Mouse (Mus musculus): ENCODE measurements around the gene Abhd17a. TPM values are rescaled to one million over a fixed set of nuclear protein-coding genes. Genes with fewer than 3 reads are reported as not detected.

Abhd17a gene
- polyA plus RNA-seq, 1 experiment: 35.8 TPM

DNA sequence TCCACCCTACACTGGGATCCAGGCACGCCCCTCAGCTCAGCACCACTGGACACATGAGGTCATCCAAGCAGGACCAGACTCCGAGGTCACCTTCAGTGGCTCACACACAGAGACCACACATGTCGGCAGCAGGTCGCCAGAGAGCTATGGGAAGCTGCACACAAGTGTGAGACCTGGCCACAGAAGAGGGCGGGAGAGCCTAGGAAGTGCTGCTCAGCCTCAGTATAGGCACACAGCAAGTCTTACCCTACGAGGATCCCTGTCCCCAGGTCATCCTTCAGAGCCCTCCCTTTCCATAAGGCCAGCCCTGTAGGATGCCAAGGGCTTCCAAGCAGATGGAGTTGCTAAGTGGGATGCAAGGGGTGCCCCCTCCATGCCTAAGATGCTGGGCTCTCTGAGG lies 36.1 kb downstream of the Abhd17a start:
- H3K9me3 ChIP-seq (replicated peaks; ENCODE audit: control insufficient read depth, insufficient read depth, low read length, poor library complexity, severe bottlenecking): no peaks in the 10 kb centered on the region
- H3K27me3 ChIP-seq (ENCODE audit: control insufficient read depth, insufficient read depth, low read length, poor library complexity, severe bottlenecking): no peaks in the 10 kb centered on the region
- no peak overlapping the region for H3K9ac ChIP-seq (ENCODE audit: low read depth, poor library complexity, severe bottlenecking)
- no peak overlapping the region for H3K27ac ChIP-seq (ENCODE audit: insufficient read depth, low read length)
- no peak overlapping the region for H3K4me3 ChIP-seq (ENCODE audit: low read depth, low read length)
- no peak for TF ChIP-seq CTCF (IDR thresholded peaks at IDR 0.05; ENCODE audit: low read depth, low read length)
- no peaks in the 10 kb centered on the region for H3K4me1 ChIP-seq (ENCODE audit: control insufficient read depth, insufficient read depth, low read length)
- H3K36me3 ChIP-seq (ENCODE audit: control insufficient read depth, insufficient read depth, low read length, poor library complexity, severe bottlenecking): 0 out of 2 replicates have a peak, but pooled peaks cover 11% of the 10 kb centered on the region

DNA sequence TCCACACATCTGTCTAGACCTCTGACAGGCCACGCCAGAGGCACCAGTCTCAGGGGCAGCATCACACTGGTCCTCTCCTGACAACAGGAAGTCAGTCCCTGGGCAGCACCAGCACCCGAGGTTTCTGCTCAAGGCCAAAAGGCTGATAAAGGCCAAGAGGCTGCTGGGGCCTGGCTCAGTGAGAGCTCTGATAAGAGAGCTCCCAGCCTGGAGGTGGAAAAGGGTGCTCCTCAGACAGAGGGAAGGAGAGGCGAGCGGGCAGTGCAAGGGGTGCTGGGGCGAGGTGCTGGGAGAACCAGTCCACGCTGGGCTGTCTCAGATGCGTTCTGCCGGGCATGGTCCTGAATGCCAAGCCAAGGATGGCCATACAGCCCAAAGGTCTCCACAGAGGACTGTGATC lies 36.6 kb downstream of the Abhd17a start:
- Histone ChIP-seq H3K36me3 (ENCODE audit: control insufficient read depth, insufficient read depth, low read length, poor library complexity, severe bottlenecking) (0 out of 2 replicates have a peak, but pooled peaks cover 11% of the 10 kb centered on the region), H3K27ac (ENCODE audit: insufficient read depth, low read length) (no peak overlapping the region)

GRCm38 (mm10) chr10:80552364-80552763 lies 37.8 kb downstream of the Abhd17a start:
- H3K27ac ChIP-seq (ENCODE audit: insufficient read depth, low read length): no peak overlapping the region
- no peaks in the 10 kb centered on the region for H3K4me1 ChIP-seq (ENCODE audit: control insufficient read depth, insufficient read depth, low read length)
- no peaks in the 10 kb centered on the region for H3K27me3 ChIP-seq (ENCODE audit: control insufficient read depth, insufficient read depth, low read length, poor library complexity, severe bottlenecking)
- H3K9ac ChIP-seq (ENCODE audit: low read depth, poor library complexity, severe bottlenecking): no peak overlapping the region
- H3K4me3 ChIP-seq (ENCODE audit: low read depth, low read length): no peak overlapping the region
- H3K36me3 ChIP-seq (ENCODE audit: control insufficient read depth, insufficient read depth, low read length, poor library complexity, severe bottlenecking): 0 out of 2 replicates have a peak, but pooled peaks cover 11% of the 10 kb centered on the region
- H3K9me3 ChIP-seq (replicated peaks; ENCODE audit: control insufficient read depth, insufficient read depth, low read length, poor library complexity, severe bottlenecking): no peaks in the 10 kb centered on the region
- TF ChIP-seq EP300 (IDR thresholded peaks at IDR 0.05; ENCODE audit: insufficient read depth, low read depth, low read length) (no peak), POLR2A (IDR thresholded peaks at IDR 0.05; ENCODE audit: insufficient read depth, low read length) (no peak), CTCF (IDR thresholded peaks at IDR 0.05; ENCODE audit: low read depth, low read length) (no peak)

More for the DNA sequence above, 36.6 kb downstream of the Abhd17a start:
- H3K9me3 ChIP-seq (replicated peaks; ENCODE audit: control insufficient read depth, insufficient read depth, low read length, poor library complexity, severe bottlenecking): no peaks in the 10 kb centered on the region
- no peak overlapping the region for H3K9ac ChIP-seq (ENCODE audit: low read depth, poor library complexity, severe bottlenecking)
- H3K27me3 ChIP-seq (ENCODE audit: control insufficient read depth, insufficient read depth, low read length, poor library complexity, severe bottlenecking): no peaks in the 10 kb centered on the region
- H3K4me1 ChIP-seq (ENCODE audit: control insufficient read depth, insufficient read depth, low read length): no peaks in the 10 kb centered on the region
- H3K4me3 ChIP-seq (ENCODE audit: low read depth, low read length): no peak overlapping the region
- TF ChIP-seq POLR2A (IDR thresholded peaks at IDR 0.05; ENCODE audit: insufficient read depth, low read length) (no peak), EP300 (IDR thresholded peaks at IDR 0.05; ENCODE audit: insufficient read depth, low read depth, low read length) (no peak), CTCF (IDR thresholded peaks at IDR 0.05; ENCODE audit: low read depth, low read length) (no peak)

DNA sequence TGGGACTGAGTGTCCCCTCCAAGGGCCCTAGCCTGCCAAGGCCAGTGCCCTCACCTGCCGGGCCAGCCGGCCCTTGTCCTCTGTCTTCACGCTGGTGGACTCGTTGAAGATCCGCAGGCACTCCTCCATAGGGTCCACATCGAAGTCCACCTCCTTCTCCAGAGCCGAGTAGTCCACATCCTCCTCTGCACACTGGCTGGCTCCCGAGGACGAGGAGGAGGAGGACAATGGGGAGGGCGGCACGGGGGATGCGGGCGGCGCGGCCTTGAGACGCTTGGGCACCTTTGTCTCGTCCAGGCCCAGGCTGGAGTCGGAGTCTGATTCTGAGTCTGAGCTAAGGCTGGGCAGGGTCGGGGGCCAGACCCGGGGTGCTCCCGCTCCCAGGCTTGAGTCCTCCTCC lies 40.9 kb downstream of the Abhd17a start:
- Histone ChIP-seq H3K27me3 (ENCODE audit: control insufficient read depth, insufficient read depth, low read length, poor library complexity, severe bottlenecking) (no peaks in the 10 kb centered on the region), H3K27ac (ENCODE audit: insufficient read depth, low read length) (no peak overlapping the region), H3K36me3 (ENCODE audit: control insufficient read depth, insufficient read depth, low read length, poor library complexity, severe bottlenecking) (0 out of 2 replicates have a peak, but pooled peaks cover 16% of the 10 kb centered on the region), H3K4me3 (ENCODE audit: low read depth, low read length) (no peak overlapping the region), H3K4me1 (ENCODE audit: control insufficient read depth, insufficient read depth, low read length) (no peaks in the 10 kb centered on the region), H3K9ac (ENCODE audit: low read depth, poor library complexity, severe bottlenecking) (no peak overlapping the region), H3K9me3 (replicated peaks; ENCODE audit: control insufficient read depth, insufficient read depth, low read length, poor library complexity, severe bottlenecking) (no peaks in the 10 kb centered on the region)
- TF ChIP-seq CTCF (IDR thresholded peaks at IDR 0.05; ENCODE audit: low read depth, low read length) (no peak), POLR2A (IDR thresholded peaks at IDR 0.05; ENCODE audit: insufficient read depth, low read length) (no peak), EP300 (IDR thresholded peaks at IDR 0.05; ENCODE audit: insufficient read depth, low read depth, low read length) (no peak)

- Histone ChIP-seq H3K27ac (ENCODE audit: insufficient read depth, low read length) (no peak overlapping the region), H3K4me1 (ENCODE audit: control insufficient read depth, insufficient read depth, low read length) (no peaks in the 10 kb centered on the region), H3K27me3 (ENCODE audit: control insufficient read depth, insufficient read depth, low read length, poor library complexity, severe bottlenecking) (no peaks in the 10 kb centered on the region), H3K36me3 (ENCODE audit: control insufficient read depth, insufficient read depth, low read length, poor library complexity, severe bottlenecking) (peaks cover 16% of the 10 kb centered on the region; the same call in 1 of the 2 replicates), H3K9me3 (replicated peaks; ENCODE audit: control insufficient read depth, insufficient read depth, low read length, poor library complexity, severe bottlenecking) (no peaks in the 10 kb centered on the region), H3K9ac (ENCODE audit: low read depth, poor library complexity, severe bottlenecking) (no peak overlapping the region), H3K4me3 (ENCODE audit: low read depth, low read length) (no peak overlapping the region)
- TF ChIP-seq EP300 (IDR thresholded peaks at IDR 0.05; ENCODE audit: insufficient read depth, low read depth, low read length) (no peak), POLR2A (IDR thresholded peaks at IDR 0.05; ENCODE audit: insufficient read depth, low read length) (no peak), CTCF (IDR thresholded peaks at IDR 0.05; ENCODE audit: low read depth, low read length) (peak; percentile 73)
These were observed 41.6 kb downstream of the Abhd17a start for GRCm38 (mm10) chr10:80548428-80549006.

DNA sequence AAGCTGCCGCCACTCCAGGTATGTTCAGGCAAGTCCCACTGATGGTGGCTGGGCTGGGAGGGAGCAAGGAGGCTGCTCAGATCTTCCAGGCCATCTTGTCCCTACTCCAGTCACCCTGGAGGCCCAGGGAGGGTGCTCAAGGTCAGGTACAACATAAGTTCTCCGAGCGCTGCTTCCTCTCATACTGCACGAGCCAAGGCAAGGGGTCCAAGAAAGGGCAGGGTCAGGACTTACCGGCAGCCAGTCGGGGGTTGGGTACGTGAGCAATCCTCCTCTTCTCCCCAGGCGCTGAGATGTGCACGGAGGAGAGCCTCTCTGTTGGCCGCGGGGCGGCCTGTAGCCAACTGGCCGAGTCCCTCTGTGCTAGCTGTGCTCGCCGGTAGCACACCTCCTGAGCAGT lies 42.6 kb downstream of the Abhd17a start:
- TF ChIP-seq EP300 (IDR thresholded peaks at IDR 0.05; ENCODE audit: insufficient read depth, low read depth, low read length): no peak
- TF ChIP-seq CTCF (IDR thresholded peaks at IDR 0.05; ENCODE audit: low read depth, low read length): no peak
- no peak for TF ChIP-seq POLR2A (IDR thresholded peaks at IDR 0.05; ENCODE audit: insufficient read depth, low read length)
- H3K4me3 ChIP-seq (ENCODE audit: low read depth, low read length): no peak overlapping the region
- no peaks in the 10 kb centered on the region for H3K4me1 ChIP-seq (ENCODE audit: control insufficient read depth, insufficient read depth, low read length)
- H3K27ac ChIP-seq (ENCODE audit: insufficient read depth, low read length): no peak overlapping the region
- H3K9me3 ChIP-seq (replicated peaks; ENCODE audit: control insufficient read depth, insufficient read depth, low read length, poor library complexity, severe bottlenecking): no peaks in the 10 kb centered on the region
- peaks cover 23% of the 10 kb centered on the region for H3K36me3 ChIP-seq (ENCODE audit: control insufficient read depth, insufficient read depth, low read length, poor library complexity, severe bottlenecking)
- no peak overlapping the region for H3K9ac ChIP-seq (ENCODE audit: low read depth, poor library complexity, severe bottlenecking)
- H3K27me3 ChIP-seq (ENCODE audit: control insufficient read depth, insufficient read depth, low read length, poor library complexity, severe bottlenecking): no peaks in the 10 kb centered on the region

Measured in ES-Bruce4 (cell line).